Mouse (Mus musculus): ENCODE measurements at regions not wholly inside any gene's neighbourhood (a gene's known extent, or its start where the extent isn't known, plus 50 kb on each side); places are given as distances from the start of the nearest gene placed in this dataset.

DNA sequence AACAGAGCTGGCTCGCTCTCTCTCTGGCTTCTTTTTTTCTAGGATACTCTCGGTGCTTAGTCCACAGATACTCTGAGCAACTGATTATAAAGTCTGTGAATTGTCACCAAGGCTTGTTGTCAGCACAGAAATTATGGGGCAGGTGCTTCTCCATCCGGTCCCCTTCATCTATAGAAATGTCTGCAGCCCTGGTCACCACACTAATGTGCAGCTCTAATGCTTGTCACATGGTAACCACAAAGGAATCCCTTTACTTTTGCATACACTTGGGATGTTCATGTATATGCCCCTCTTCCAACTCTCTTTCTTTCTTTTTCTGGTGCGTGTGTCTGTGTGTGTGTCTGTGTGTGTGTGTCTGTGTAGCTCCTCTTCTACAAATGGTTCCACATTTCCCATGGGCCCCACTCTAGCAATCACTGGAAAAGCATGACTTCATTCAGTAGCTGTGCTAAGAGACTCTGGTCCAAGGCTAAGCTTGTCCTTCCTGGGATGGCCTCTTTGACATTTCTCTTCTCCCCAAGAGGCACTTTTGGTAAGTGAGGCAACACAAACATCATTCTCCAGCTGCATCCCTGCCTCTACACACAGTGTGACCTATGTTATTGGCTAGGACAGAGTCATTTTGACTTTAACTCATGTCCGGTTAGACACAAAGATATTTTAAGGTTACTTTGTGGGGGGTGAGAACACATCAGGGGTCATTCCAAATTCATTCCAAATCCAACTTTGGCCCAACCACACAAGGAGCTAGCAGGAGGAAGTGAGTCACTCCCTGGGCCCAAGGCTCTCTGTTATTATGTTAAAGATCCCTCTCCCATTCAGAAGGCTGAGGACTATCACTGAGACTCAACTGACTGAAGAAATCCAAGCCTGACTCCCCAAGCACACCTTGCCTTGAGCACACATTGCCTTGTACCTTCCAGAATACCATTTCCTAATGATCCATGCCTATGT lies 705.4 kb downstream of the Inhba start:
- no peak for TF ChIP-seq CTCF (IDR thresholded peaks at IDR 0.05; ENCODE audit: control insufficient read depth, insufficient read depth, low read length)
- no peak for TF ChIP-seq POLR2A (IDR thresholded peaks at IDR 0.05; ENCODE audit: borderline replicate concordance, control insufficient read depth, low read depth, low read length)

Data from bone marrow, adult 2 months (tissue).